Mouse (Mus musculus) brain, adult 2 months (tissue): ENCODE results near the gene Aqp8.

Source experiments
- DNase-seq: peaks from one replicate; pipeline ENCODE4 v3.0.0; 2011; ENCODE audit warnings: low read depth, low spot score

Gene Aqp8

GRCm38 (mm10) chr7:123462070-123462501, at the start of gene Aqp8:
Aqp8 (plus strand) TSS chr7:123462291.
- DNase-seq: peak; percentile 15

- no peak for DNase-seq
These were observed 45.3 kb upstream of the Aqp8 start for GRCm38 (mm10) chr7:123416803-123417202.

- DNase-seq: no peak
These were observed 44.4 kb upstream of the Aqp8 start for GRCm38 (mm10) chr7:123417661-123418060.

- DNase-seq: no peak
These were observed 42.1 kb upstream of the Aqp8 start for GRCm38 (mm10) chr7:123419984-123420383.

GRCm38 (mm10) chr7:123421958-123422357, 40.1 kb upstream of the Aqp8 start:
- DNase-seq: no peak

- DNase-seq: peak; percentile 44
These were observed 37.8 kb upstream of the Aqp8 start for GRCm38 (mm10) chr7:123424281-123424680.

GRCm38 (mm10) chr7:123425134-123425757, 36.8 kb upstream of the Aqp8 start:
- DNase-seq: peak; percentile 41

- DNase-seq: no peak
These were observed 32.3 kb upstream of the Aqp8 start for GRCm38 (mm10) chr7:123429624-123430410.

- DNase-seq: no peak
These were observed 31.7 kb upstream of the Aqp8 start for GRCm38 (mm10) chr7:123430411-123430705.

- no peak for DNase-seq
These were observed 30.9 kb upstream of the Aqp8 start for GRCm38 (mm10) chr7:123431206-123431605.

- DNase-seq: no peak
These were observed 20.0 kb upstream of the Aqp8 start for GRCm38 (mm10) chr7:123442079-123442478.

GRCm38 (mm10) chr7:123448794-123449193, 13.3 kb upstream of the Aqp8 start:
- DNase-seq: no peak

GRCm38 (mm10) chr7:123449676-123450075, 12.4 kb upstream of the Aqp8 start:
- DNase-seq: no peak

GRCm38 (mm10) chr7:123450515-123450914, 11.6 kb upstream of the Aqp8 start:
- DNase-seq: no peak

GRCm38 (mm10) chr7:123452551-123452950, 9.5 kb upstream of the Aqp8 start:
- DNase-seq: no peak

GRCm38 (mm10) chr7:123453066-123453465, 9.0 kb upstream of the Aqp8 start:
- no peak for DNase-seq

GRCm38 (mm10) chr7:123455088-123455487, 7.0 kb upstream of the Aqp8 start:
- no peak for DNase-seq

GRCm38 (mm10) chr7:123458309-123458708, 3.8 kb upstream of the Aqp8 start:
- DNase-seq: no peak

GRCm38 (mm10) chr7:123459247-123459646, 2.8 kb upstream of the Aqp8 start:
- DNase-seq: no peak

- DNase-seq: no peak
These were observed 775 bp upstream of the Aqp8 start for GRCm38 (mm10) chr7:123461316-123461715.

GRCm38 (mm10) chr7:123463569-123463968, 1.5 kb downstream of the Aqp8 start:
- DNase-seq: peak; percentile 16

- DNase-seq: peak; percentile 91
These were observed 3.7 kb downstream of the Aqp8 start for GRCm38 (mm10) chr7:123465692-123466387.

GRCm38 (mm10) chr7:123467961-123468360, 5.9 kb downstream of the Aqp8 start:
- peak; percentile 78 for DNase-seq
